24 mouse cellular contexts compared by ENCODE assay signal in genomic region chr2:128239451-128239850, GRCm38 (mm10).
A peak's percentile ranks its signal among the peaks of the same experiment; 100 is the strongest.
DNase-seq lines count a peak whose midpoint lies in the region; ATAC-seq and TF ChIP-seq lines count a peak whose summit lies in the region.
"Had no signal": no experiment of that assay in that cellular context is flagged by ENCODE, and none has a peak within 500 bp of the region (broad histone marks: within the 10 kb centered on the region; RNA-seq: fewer than 3 reads in every experiment).

No protein-coding gene starts in this region.

- no peak overlapping the region for H3K4me3 ChIP-seq in ES-Bruce4 (ENCODE audit: low read depth, low read length)
- no peak overlapping the region for H3K4me3 ChIP-seq in intestine, embryonic 15.5 days (replicated peaks)
- H3K4me3 ChIP-seq in small intestine, adult 2 months (ENCODE audit: low read depth, low read length), result no peak overlapping the region
- H3K4me3 ChIP-seq in hindbrain, embryonic 10.5 days, result no peak overlapping the region
- H3K4me3 ChIP-seq: forebrain, embryonic 10.5 days; heart, adult 2 months; heart, embryonic 10.5 days; heart, embryonic 13.5 days; hindbrain, embryonic 12.5 days; hindbrain, embryonic 15.5 days had no signal

- WGBS in intestine, embryonic 15.5 days, result 88% methylated on average over 4 of the region's 4 CpGs
- WGBS in small intestine, adult 2 months, result 77% methylated on average over 4 of the region's 4 CpGs
- 94% methylated on average over 4 of the region's 4 CpGs for WGBS in hindbrain, embryonic 10.5 days

- peak overlapping the region; percentile 73 for H3K27ac ChIP-seq in ES-Bruce4 (ENCODE audit: insufficient read depth, low read length)
- H3K27ac ChIP-seq in intestine, embryonic 15.5 days, result peak overlapping the region; percentile 77; the same call in 1 of the 2 replicates
- H3K27ac ChIP-seq in small intestine, adult 2 months (ENCODE audit: insufficient read depth, low read depth, low read length), result peak overlapping the region; percentile 74; the same call in 1 of the 2 replicates
- H3K27ac ChIP-seq in hindbrain, embryonic 10.5 days, result no peak overlapping the region
- H3K27ac ChIP-seq: heart, adult 2 months; heart, embryonic 13.5 days; hindbrain, embryonic 12.5 days; hindbrain, embryonic 15.5 days had no signal

- no peak for ATAC-seq in intestine, embryonic 15.5 days
- ATAC-seq: forebrain, embryonic 14.5 days; forebrain, postnatal 0 days had no signal

- no peak for TF ChIP-seq EP300 in ES-Bruce4 (IDR thresholded peaks at IDR 0.05; ENCODE audit: insufficient read depth, low read depth, low read length)

- peaks cover 8% of the 10 kb centered on the region for H3K4me1 ChIP-seq in ES-Bruce4 (ENCODE audit: control insufficient read depth, insufficient read depth, low read length)
- H3K4me1 ChIP-seq in intestine, embryonic 15.5 days (replicated peaks), result peaks cover 5% of the 10 kb centered on the region; the same call in 1 of the 2 replicates
- H3K4me1 ChIP-seq in small intestine, adult 2 months (ENCODE audit: control insufficient read depth, insufficient read depth, insufficient read length, low read length), result peaks cover 17% of the 10 kb centered on the region; the same call in 1 of the 2 replicates
- peaks cover 21% of the 10 kb centered on the region for H3K4me1 ChIP-seq in hindbrain, embryonic 10.5 days (replicated peaks)

- no peak overlapping the region for H3K9ac ChIP-seq in ES-Bruce4 (ENCODE audit: low read depth, poor library complexity, severe bottlenecking)
- H3K9ac ChIP-seq in intestine, embryonic 15.5 days, result no peak overlapping the region
- H3K9ac ChIP-seq: forebrain, postnatal 0 days; heart, embryonic 13.5 days; hindbrain, embryonic 12.5 days; hindbrain, embryonic 15.5 days had no signal

- TF ChIP-seq CTCF in ES-Bruce4 (IDR thresholded peaks at IDR 0.05; ENCODE audit: low read depth, low read length), result no peak
- no peak for TF ChIP-seq CTCF in small intestine, adult 2 months (IDR thresholded peaks at IDR 0.05; ENCODE audit: extremely low read depth, insufficient read length, insufficient replicate concordance, low read depth, low read length)

- H3K36me3 ChIP-seq in ES-Bruce4 (ENCODE audit: control insufficient read depth, insufficient read depth, low read length, poor library complexity, severe bottlenecking), result no peaks in the 10 kb centered on the region
- no peaks in the 10 kb centered on the region for H3K36me3 ChIP-seq in intestine, embryonic 15.5 days
- H3K36me3 ChIP-seq in small intestine, adult 2 months (ENCODE audit: control insufficient read depth, insufficient read depth, low read length), result no peaks in the 10 kb centered on the region
- no peaks in the 10 kb centered on the region for H3K36me3 ChIP-seq in hindbrain, embryonic 10.5 days
- H3K36me3 ChIP-seq: forebrain, embryonic 10.5 days; heart, embryonic 10.5 days; heart, embryonic 13.5 days; hindbrain, embryonic 12.5 days; hindbrain, embryonic 15.5 days had no signal

- H3K9me3 ChIP-seq in ES-Bruce4 (replicated peaks; ENCODE audit: control insufficient read depth, insufficient read depth, low read length, poor library complexity, severe bottlenecking), result no peaks in the 10 kb centered on the region
- no peaks in the 10 kb centered on the region for H3K9me3 ChIP-seq in intestine, embryonic 15.5 days
- H3K9me3 ChIP-seq in hindbrain, embryonic 10.5 days, result no peaks in the 10 kb centered on the region
- H3K9me3 ChIP-seq: forebrain, embryonic 10.5 days; heart, embryonic 10.5 days; heart, embryonic 13.5 days; hindbrain, embryonic 12.5 days; hindbrain, embryonic 15.5 days had no signal

- no peak for TF ChIP-seq POLR2A in ES-Bruce4 (IDR thresholded peaks at IDR 0.05; ENCODE audit: insufficient read depth, low read length)
- no peak for TF ChIP-seq POLR2A in small intestine, adult 2 months (IDR thresholded peaks at IDR 0.05; ENCODE audit: low read depth, low read length)

- no peak overlapping the region for H3K4me2 ChIP-seq in intestine, embryonic 15.5 days (replicated peaks)
- H3K4me2 ChIP-seq: heart, embryonic 13.5 days; hindbrain, embryonic 12.5 days; hindbrain, embryonic 15.5 days had no signal

- DNase-seq in NIH3T3 (ENCODE audit: low read depth), result peak; percentile 51
- no peak for DNase-seq in thymus, postnatal 14 days
- no peak for DNase-seq in kidney, postnatal 14 days
- DNase-seq in hindbrain, embryonic 10.5 days (ENCODE audit: low spot score), result no peak
- DNase-seq: adrenal gland, adult 8-10 months; adrenal gland, postnatal 25 days; cerebellum, adult 11-12 months; cerebellum, adult 9-10 months; cerebellum, postnatal 14 days; forebrain, postnatal 0 days; gastrocnemius, postnatal 36 days; heart, adult 2 months; heart, postnatal 14 days; heart, postnatal 4 days; kidney, adult 2 months had no signal

- no peaks in the 10 kb centered on the region for H3K27me3 ChIP-seq in ES-Bruce4 (ENCODE audit: control insufficient read depth, insufficient read depth, low read length, poor library complexity, severe bottlenecking)
- no peaks in the 10 kb centered on the region for H3K27me3 ChIP-seq in intestine, embryonic 15.5 days (replicated peaks)
- H3K27me3 ChIP-seq in small intestine, adult 2 months (ENCODE audit: control insufficient read depth, insufficient read depth, low read length), result no peaks in the 10 kb centered on the region
- 0 out of 2 replicates have a peak, but pooled peaks cover 2% of the 10 kb centered on the region for H3K27me3 ChIP-seq in hindbrain, embryonic 10.5 days (ENCODE audit: insufficient read depth, poor library complexity, severe bottlenecking)
- H3K27me3 ChIP-seq: heart, embryonic 13.5 days; hindbrain, embryonic 12.5 days; hindbrain, embryonic 15.5 days had no signal
